12 mouse cellular contexts compared by ENCODE assay signal in the genomic region with DNA sequence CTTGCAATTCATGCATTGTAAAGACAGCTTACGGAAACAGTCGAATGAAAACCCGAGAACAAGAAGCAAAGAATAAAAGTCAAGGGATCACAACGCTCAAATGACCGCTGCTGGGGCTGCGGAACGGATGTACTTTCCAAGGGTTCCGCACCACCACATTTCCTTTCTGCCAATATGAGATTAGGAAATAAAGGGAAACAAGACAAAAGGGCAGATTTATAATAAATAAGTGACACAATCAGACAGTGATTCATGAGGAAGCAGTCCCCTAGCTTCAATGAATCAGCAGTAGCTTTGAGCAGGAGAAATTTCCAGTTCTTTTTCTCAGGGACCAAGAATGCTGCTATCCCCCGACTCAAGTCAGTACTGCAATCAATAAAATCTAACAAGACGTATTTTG. TPM values are rescaled to one million over a fixed set of nuclear protein-coding genes. Genes with fewer than 3 reads are reported as not detected.
DNase-seq lines count a peak whose midpoint lies in the region; ATAC-seq and TF ChIP-seq lines count a peak whose summit lies in the region.
"Had no signal": no experiment of that assay in that cellular context is flagged by ENCODE, and none has a peak within 500 bp of the region (broad histone marks: within the 10 kb centered on the region; RNA-seq: fewer than 3 reads in every experiment).

No protein-coding gene starts in this region.

- no peaks in the 10 kb centered on the region for H3K27me3 ChIP-seq in heart, postnatal 0 days (ENCODE audit: control insufficient read depth, insufficient read depth, low read length)
- no peaks in the 10 kb centered on the region for H3K27me3 ChIP-seq in embryonic facial prominence, embryonic 10.5 days (replicated peaks; ENCODE audit: low read depth, poor library complexity, severe bottlenecking)

- no peak for TF ChIP-seq POLR2A in brain, embryonic 14.5 days (IDR thresholded peaks at IDR 0.05; ENCODE audit: borderline replicate concordance, extremely low read depth, insufficient read depth, insufficient read length, poor library complexity, severe bottlenecking)

- DNase-seq in heart, postnatal 0 days (ENCODE audit: low spot score), result no peak
- DNase-seq in heart, postnatal 4 days, result no peak
- peak; percentile 44 for DNase-seq in brain, embryonic 14.5 days (ENCODE audit: low read depth)
- DNase-seq in frontal cortex, adult 2 months (ENCODE audit: extremely low spot score in 1 of 2, low spot score in 1 of 2), result no peak
- no peak for DNase-seq in c-Kit-positive CD71-positive TER-119-positive erythroid progenitor cells, embryonic 14.5 days (ENCODE audit: low spot score)
- no peak for DNase-seq in embryonic facial prominence, embryonic 10.5 days (ENCODE audit: low spot score)
- DNase-seq: layer of hippocampus, adult 9-11 months; thymus, postnatal 36 days had no signal

- H3K4me2 ChIP-seq in heart, postnatal 0 days (ENCODE audit: low read depth, low read length), result peak overlapping the region; percentile 18
- H3K4me2 ChIP-seq: liver, embryonic 11.5 days had no signal

- H3K4me3 ChIP-seq in heart, postnatal 0 days (ENCODE audit: low read depth, low read length), result no peak overlapping the region
- H3K4me3 ChIP-seq in embryonic facial prominence, embryonic 10.5 days, result no peak overlapping the region
- H3K4me3 ChIP-seq: myocyte had no signal

- no peak for TF ChIP-seq CTCF in heart, postnatal 0 days (IDR thresholded peaks at IDR 0.05; ENCODE audit: low read depth)
- TF ChIP-seq CTCF in brain, embryonic 14.5 days (IDR thresholded peaks at IDR 0.05; ENCODE audit: borderline replicate concordance, extremely low read depth, insufficient read depth, insufficient read length), result no peak

- peaks cover 5% of the 10 kb centered on the region; the same call in 1 of the 2 replicates for H3K4me1 ChIP-seq in heart, postnatal 0 days (ENCODE audit: control insufficient read depth, insufficient read depth)
- H3K4me1 ChIP-seq in embryonic facial prominence, embryonic 10.5 days, result peaks cover 13% of the 10 kb centered on the region

- no peak overlapping the region for H3K27ac ChIP-seq in heart, postnatal 0 days (ENCODE audit: low read depth)
- H3K27ac ChIP-seq in embryonic facial prominence, embryonic 10.5 days (replicated peaks), result no peak overlapping the region

- TF ChIP-seq EP300 in heart, postnatal 0 days (IDR thresholded peaks at IDR 0.05; ENCODE audit: low read depth), result 0 out of 2 replicates have a peak, but pooled peaks have one; percentile 35

- no peaks in the 10 kb centered on the region for H3K9me3 ChIP-seq in heart, postnatal 0 days (replicated peaks; ENCODE audit: control insufficient read depth, low read length)
- no peaks in the 10 kb centered on the region for H3K9me3 ChIP-seq in embryonic facial prominence, embryonic 10.5 days

- H3K36me3 ChIP-seq in heart, postnatal 0 days (replicated peaks; ENCODE audit: control insufficient read depth, insufficient read depth, low read length), result no peaks in the 10 kb centered on the region
- H3K36me3 ChIP-seq in embryonic facial prominence, embryonic 10.5 days (replicated peaks), result no peaks in the 10 kb centered on the region

- WGBS in heart, postnatal 0 days, result 54% methylated on average over 10 of the region's 10 CpGs
- 79% methylated on average over 10 of the region's 10 CpGs for WGBS in embryonic facial prominence, embryonic 10.5 days

- no peak overlapping the region for H3K9ac ChIP-seq in heart, postnatal 0 days (replicated peaks; ENCODE audit: low read depth, low read length)

- no peak for ATAC-seq in heart, postnatal 0 days (ENCODE audit: insufficient read depth, low read depth)
- ATAC-seq in granulocyte monocyte progenitor cell, adult 5-6 weeks (replicated peaks; ENCODE audit: poor library complexity, severe bottlenecking), result peak; percentile 85
- ATAC-seq in megakaryocyte progenitor cell, adult 5-6 weeks (replicated peaks; ENCODE audit: poor library complexity), result peak; percentile 60

RNA-seq across cellular contexts. Expression of gene Pgm2l1, which starts 11.2 kb away (rescaled TPM):
- total RNA-seq in heart, postnatal 0 days (2014; rRNA removed; ENCODE audit: low replicate concordance), result 2.6 and 3.5 TPM in 2 replicates
- 0.56 and 0.89 TPM in 2 replicates for polyA plus RNA-seq in heart, postnatal 0 days (2015; fragmentation: Nextera tagmentation; extraction: Ambion mirVana)
- total RNA-seq in heart, postnatal 4 days (2021), result 1 to 10 TPM; 5.6 to 6.1 TPM
- polyA plus RNA-seq in brain, embryonic 14.5 days (2012; rRNA removed), result 26.1 and 43.5 TPM in 2 replicates
- 7.9 and 10.8 TPM in 2 replicates for total RNA-seq in granulocyte monocyte progenitor cell, adult 5-6 weeks (2014; fragmentation: Nextera tagmentation)
- total RNA-seq in granulocyte monocyte progenitor cell, adult 5-6 weeks (2017), result 6.7 and 8.4 TPM in 2 replicates
- total RNA-seq in megakaryocyte progenitor cell, adult 5-6 weeks (2015), result 8.0 and 12.4 TPM in 2 replicates
- total RNA-seq in megakaryocyte progenitor cell, adult 5-6 weeks (2017), result 6.2 and 10.6 TPM in 2 replicates
- 67.0 and 70.8 TPM in 2 replicates for polyA plus RNA-seq in frontal cortex, adult 2 months (2012; rRNA removed)
- polyA plus RNA-seq in embryonic facial prominence, embryonic 10.5 days (2016; fragmentation: Nextera tagmentation; extraction: Ambion mirVana), result 4.0 and 4.4 TPM in 2 replicates

RNA-seq across cellular contexts. Expression of gene Kcne3, which starts 39.7 kb away (rescaled TPM):
- 0.99 and 33.0 TPM in 2 replicates for total RNA-seq in heart, postnatal 0 days (2014; rRNA removed; ENCODE audit: low replicate concordance)
- 3.3 and 4.2 TPM in 2 replicates for polyA plus RNA-seq in heart, postnatal 0 days (2015; fragmentation: Nextera tagmentation; extraction: Ambion mirVana)
- total RNA-seq in heart, postnatal 4 days (2021), result 1 to 10 TPM; 1.8 to 3.8 TPM
- polyA plus RNA-seq in brain, embryonic 14.5 days (2012; rRNA removed), result 1.5 and 1.9 TPM in 2 replicates
- total RNA-seq in granulocyte monocyte progenitor cell, adult 5-6 weeks (2014; fragmentation: Nextera tagmentation), result 0.88 and 2.8 TPM in 2 replicates
- total RNA-seq in granulocyte monocyte progenitor cell, adult 5-6 weeks (2017), result 0.95 TPM in 1 of 2 replicates, not detected in the other
- total RNA-seq in megakaryocyte progenitor cell, adult 5-6 weeks (2015), result 0.59 and 0.77 TPM in 2 replicates
- total RNA-seq in megakaryocyte progenitor cell, adult 5-6 weeks (2017), result 2.0 and 4.2 TPM in 2 replicates
- polyA plus RNA-seq in frontal cortex, adult 2 months (2012; rRNA removed), result 0.27 and 0.62 TPM in 2 replicates
- 17.0 and 19.7 TPM in 2 replicates for polyA plus RNA-seq in embryonic facial prominence, embryonic 10.5 days (2016; fragmentation: Nextera tagmentation; extraction: Ambion mirVana)
- polyA plus RNA-seq: myocyte had no signal

RNA-seq across cellular contexts. Expression of gene Lipt2, which starts 56.9 kb away (rescaled TPM):
- total RNA-seq in heart, postnatal 0 days (2014; rRNA removed; ENCODE audit: low replicate concordance), result 13.3 and 28.7 TPM in 2 replicates
- polyA plus RNA-seq in heart, postnatal 0 days (2015; fragmentation: Nextera tagmentation; extraction: Ambion mirVana), result 10.4 and 10.7 TPM in 2 replicates
- 1 to 10 TPM; 6.8 to 7.7 TPM for total RNA-seq in heart, postnatal 4 days (2021)
- 10.6 and 14.0 TPM in 2 replicates for polyA plus RNA-seq in brain, embryonic 14.5 days (2012; rRNA removed)
- total RNA-seq in granulocyte monocyte progenitor cell, adult 5-6 weeks (2014; fragmentation: Nextera tagmentation), result 4.2 and 7.2 TPM in 2 replicates
- 4.0 and 6.1 TPM in 2 replicates for total RNA-seq in granulocyte monocyte progenitor cell, adult 5-6 weeks (2017)
- total RNA-seq in megakaryocyte progenitor cell, adult 5-6 weeks (2015), result 11.8 and 12.4 TPM in 2 replicates
- total RNA-seq in megakaryocyte progenitor cell, adult 5-6 weeks (2017), result 5.5 and 13.3 TPM in 2 replicates
- polyA plus RNA-seq in frontal cortex, adult 2 months (2012; rRNA removed), result 6.0 and 7.7 TPM in 2 replicates
- polyA plus RNA-seq in embryonic facial prominence, embryonic 10.5 days (2016; fragmentation: Nextera tagmentation; extraction: Ambion mirVana), result 27.0 and 28.3 TPM in 2 replicates
